Mouse (Mus musculus): ENCODE data around the gene Wdr27. TPM values are rescaled to one million over a fixed set of nuclear protein-coding genes. Genes with fewer than 3 reads are reported as not detected.

Wdr27 gene
- polyA plus RNA-seq, 1 experiment from 2014 or later: 0.95 TPM

DNA sequence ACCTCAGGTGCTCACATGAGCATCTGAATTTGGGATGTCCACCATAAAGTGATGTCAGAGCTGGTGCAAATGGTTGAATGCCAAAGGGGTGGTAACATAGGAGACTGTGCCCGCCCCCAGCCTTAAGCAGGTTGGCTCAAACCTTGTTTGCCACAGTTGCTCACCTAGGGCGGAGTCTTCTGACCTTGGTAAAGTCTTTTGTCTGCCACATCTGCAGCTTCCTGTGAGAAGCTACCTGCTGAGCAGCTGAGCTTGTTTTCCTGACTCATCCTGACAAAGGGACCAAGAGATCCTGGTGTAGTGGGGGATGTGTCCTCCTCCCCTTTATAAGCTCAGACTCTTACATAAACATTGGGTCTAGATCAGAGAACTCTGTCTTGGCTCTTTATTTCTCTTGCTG lies 125.0 kb downstream of the Wdr27 start:
- no peak overlapping the region for H3K27ac ChIP-seq
- no peaks in the 10 kb centered on the region for H3K36me3 ChIP-seq (ENCODE audit: inconsistent target)
- no peaks in the 10 kb centered on the region for H3K79me2 ChIP-seq (ENCODE audit: inconsistent target)
- WGBS (ENCODE audit: missing documents): 88% methylated on average over 2 of the region's 2 CpGs
- no peak overlapping the region for H3K4me3 ChIP-seq (ENCODE audit: inconsistent target)

DNA sequence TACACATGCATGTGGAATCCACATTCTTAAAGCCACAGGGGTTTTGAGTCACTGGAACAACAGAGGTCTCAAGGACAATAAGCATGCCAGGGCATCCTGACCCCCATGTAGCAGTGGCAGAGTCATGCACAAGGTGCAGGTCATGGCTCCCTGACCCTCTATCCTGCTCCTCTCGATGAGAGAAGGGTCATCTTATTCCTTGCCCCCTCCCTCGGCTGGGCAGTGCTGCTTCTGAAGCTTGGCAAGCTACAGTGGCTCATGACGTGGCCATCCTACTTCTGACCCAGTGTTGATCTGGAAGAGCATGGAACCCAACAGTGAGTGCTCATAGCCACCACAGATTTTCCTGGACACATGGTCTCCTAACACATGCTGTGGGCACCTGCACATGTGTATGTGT lies 126.9 kb downstream of the Wdr27 start:
- H3K79me2 ChIP-seq (ENCODE audit: inconsistent target): no peaks in the 10 kb centered on the region
- H3K27ac ChIP-seq: no peak overlapping the region
- WGBS (ENCODE audit: missing documents): 96% methylated on average over 3 of the region's 3 CpGs
- no peaks in the 10 kb centered on the region for H3K36me3 ChIP-seq (ENCODE audit: inconsistent target)
- H3K4me3 ChIP-seq (ENCODE audit: inconsistent target): no peak overlapping the region

DNA sequence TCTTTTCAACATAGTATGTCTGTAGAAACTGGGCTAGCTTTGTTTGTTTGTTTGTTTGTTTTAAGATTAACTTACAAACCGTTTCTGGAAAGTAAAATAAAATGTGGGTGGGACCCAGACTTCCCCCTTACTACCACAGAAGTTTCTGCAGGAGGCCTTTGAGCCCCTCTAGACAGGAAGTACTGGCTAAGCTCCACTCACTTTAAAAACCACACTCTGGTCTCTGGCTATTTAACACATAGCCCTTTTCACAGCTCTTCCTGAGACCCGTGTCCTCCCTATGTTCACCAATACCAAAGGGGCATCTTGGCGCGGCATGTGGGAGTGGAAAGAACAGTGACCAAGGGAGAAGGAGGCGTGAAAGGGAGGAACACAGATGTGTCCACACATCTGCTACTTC lies 127.7 kb downstream of the Wdr27 start:
- 13% methylated on average over 5 of the region's 5 CpGs for WGBS (ENCODE audit: missing documents)
- no peak overlapping the region for H3K27ac ChIP-seq
- no peaks in the 10 kb centered on the region for H3K79me2 ChIP-seq (ENCODE audit: inconsistent target)
- H3K4me3 ChIP-seq (ENCODE audit: inconsistent target): no peak overlapping the region
- H3K36me3 ChIP-seq (ENCODE audit: inconsistent target): no peaks in the 10 kb centered on the region

DNA sequence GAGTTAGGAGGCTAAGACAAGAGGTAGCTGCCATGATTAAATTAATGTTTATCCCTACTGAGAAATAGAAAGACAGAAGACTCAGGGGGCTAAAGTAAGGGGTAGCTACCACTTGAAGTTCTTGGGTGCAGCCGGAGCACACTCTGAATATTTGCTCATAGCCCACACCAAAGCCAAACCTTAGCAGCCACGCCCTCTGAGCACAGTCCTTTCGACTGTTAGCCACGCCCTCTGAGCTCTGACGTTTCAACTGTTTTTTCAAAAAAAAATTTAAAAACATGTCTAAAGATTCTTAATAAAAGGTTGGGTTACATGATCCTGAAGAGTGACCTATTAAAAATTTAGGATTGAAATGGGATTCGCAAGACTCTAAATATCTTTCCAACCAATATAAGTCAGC lies 130.3 kb downstream of the Wdr27 start:
- Histone ChIP-seq H3K27ac (no peak overlapping the region), H3K79me2 (ENCODE audit: inconsistent target) (no peaks in the 10 kb centered on the region), H3K4me3 (ENCODE audit: inconsistent target) (no peak overlapping the region), H3K36me3 (ENCODE audit: inconsistent target) (no peaks in the 10 kb centered on the region)
- 90% methylated on average over 6 of the region's 6 CpGs for WGBS (ENCODE audit: missing documents)

DNA sequence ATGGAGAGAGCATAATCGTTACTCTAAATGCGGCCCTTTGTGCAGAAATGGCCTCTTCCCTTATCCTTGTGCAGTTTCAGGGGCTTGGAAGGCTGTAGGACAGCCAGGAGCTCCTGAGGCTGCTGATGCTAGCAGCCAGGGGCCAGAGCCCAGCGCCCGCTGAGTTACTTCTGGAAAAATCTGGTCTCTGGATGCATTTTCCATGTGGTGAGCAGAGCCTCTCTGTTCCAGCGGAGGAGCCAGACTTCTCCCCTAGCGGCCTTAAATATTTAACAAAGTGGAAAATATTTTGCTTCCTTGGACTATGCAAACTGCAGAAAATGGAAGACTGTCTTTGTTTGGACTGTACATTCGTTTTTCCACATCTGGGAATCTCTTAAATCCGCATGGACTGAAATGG lies 130.9 kb downstream of the Wdr27 start:
- no peak overlapping the region for H3K4me3 ChIP-seq (ENCODE audit: inconsistent target)
- H3K27ac ChIP-seq: no peak overlapping the region
- 89% methylated on average over 8 of the region's 8 CpGs for WGBS (ENCODE audit: missing documents)
- H3K36me3 ChIP-seq (ENCODE audit: inconsistent target): no peaks in the 10 kb centered on the region
- no peaks in the 10 kb centered on the region for H3K79me2 ChIP-seq (ENCODE audit: inconsistent target)

DNA sequence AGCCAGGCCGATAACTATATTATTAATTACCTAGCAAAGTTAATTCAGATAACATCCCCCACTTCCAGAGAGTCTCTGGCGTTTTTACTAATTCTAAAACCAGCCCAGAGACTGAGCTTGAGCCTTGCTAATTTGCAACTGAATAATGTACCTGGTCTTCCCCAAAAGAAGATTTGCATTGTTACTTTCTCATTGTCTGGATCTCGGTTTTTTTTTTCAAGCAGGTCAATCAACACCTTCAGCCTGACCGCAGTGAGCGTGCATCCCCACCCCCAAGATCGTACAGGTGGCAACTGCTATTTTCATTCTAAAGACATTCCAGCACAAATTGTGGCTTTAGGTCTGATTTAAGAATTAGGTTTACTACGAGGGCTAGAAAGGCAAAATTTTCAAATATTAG lies 136.2 kb downstream of the Wdr27 start:
- WGBS (ENCODE audit: missing documents): 95% methylated on average over 7 of the region's 7 CpGs
- H3K79me2 ChIP-seq (ENCODE audit: inconsistent target): no peaks in the 10 kb centered on the region
- no peak overlapping the region for H3K4me3 ChIP-seq (ENCODE audit: inconsistent target)
- no peaks in the 10 kb centered on the region for H3K36me3 ChIP-seq (ENCODE audit: inconsistent target)
- H3K27ac ChIP-seq: no peak overlapping the region

DNA sequence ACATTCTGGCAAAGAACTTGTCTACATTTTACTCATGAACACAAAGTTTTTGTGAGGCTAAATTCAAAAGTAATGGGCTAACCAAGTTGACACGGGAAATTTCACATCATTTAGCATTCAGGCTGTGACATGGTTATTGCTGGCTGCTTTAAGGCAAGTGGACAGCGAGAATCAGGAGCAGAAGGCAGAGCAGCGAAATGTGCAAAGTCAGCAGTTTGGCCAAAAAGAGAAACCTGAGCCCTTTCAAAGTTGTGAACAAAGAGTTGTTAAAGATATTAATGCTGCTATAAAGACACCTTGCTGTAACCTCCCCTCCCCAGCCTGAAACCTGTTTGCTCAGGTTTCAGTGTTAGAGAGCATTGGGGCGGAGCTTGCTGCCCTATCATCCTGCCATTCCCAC lies 143.7 kb downstream of the Wdr27 start:
- Histone ChIP-seq H3K79me2 (ENCODE audit: inconsistent target) (no peaks in the 10 kb centered on the region), H3K4me3 (ENCODE audit: inconsistent target) (no peak overlapping the region), H3K27ac (no peak overlapping the region), H3K36me3 (ENCODE audit: inconsistent target) (no peaks in the 10 kb centered on the region)
- 72% methylated on average over 3 of the region's 4 CpGs for WGBS (ENCODE audit: missing documents)

DNA sequence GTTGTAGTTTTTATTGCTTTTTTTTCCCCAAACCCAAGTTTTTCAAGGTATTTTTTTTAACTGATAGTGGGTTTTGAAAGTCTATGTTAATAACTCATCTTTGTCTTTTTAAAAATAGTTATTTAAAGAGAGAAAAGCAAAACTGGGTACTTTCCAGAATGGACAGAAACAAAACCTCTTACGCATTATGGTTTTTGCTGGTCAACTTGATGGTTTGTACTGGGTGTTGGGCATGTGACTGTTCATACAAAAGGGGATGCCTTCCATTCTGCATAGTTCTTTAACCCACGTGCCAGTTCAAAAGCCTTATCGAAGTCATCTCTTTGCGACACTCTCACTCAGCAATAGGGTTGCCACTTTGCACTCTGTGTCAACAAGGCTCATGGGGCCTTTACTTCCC lies 147.9 kb downstream of the Wdr27 start:
- Histone ChIP-seq H3K79me2 (ENCODE audit: inconsistent target) (no peaks in the 10 kb centered on the region), H3K4me3 (ENCODE audit: inconsistent target) (no peak overlapping the region), H3K27ac (no peak overlapping the region), H3K36me3 (ENCODE audit: inconsistent target) (no peaks in the 10 kb centered on the region)
- 95% methylated on average over 4 of the region's 4 CpGs for WGBS (ENCODE audit: missing documents)

DNA sequence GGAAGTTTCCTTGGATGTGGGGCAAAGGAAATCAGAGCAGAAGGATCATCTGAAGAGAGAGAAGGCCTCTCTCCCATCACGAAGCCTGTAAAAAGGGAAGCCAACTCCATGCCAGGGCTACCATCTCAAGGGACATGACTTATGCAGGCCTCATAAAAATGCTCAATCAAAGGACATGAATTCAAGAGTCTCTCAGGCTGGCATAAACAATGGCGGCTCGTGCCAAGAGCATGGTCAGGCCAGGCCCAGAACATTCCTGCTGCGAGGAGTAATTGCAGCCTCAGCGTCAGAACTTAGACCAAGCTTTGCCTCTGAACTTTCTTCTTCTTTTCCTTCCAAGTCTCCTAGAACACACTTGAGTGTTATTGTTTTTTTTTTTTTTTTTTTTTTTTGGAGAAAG lies 163.6 kb downstream of the Wdr27 start:
- WGBS (ENCODE audit: missing documents): 98% methylated on average over 5 of the region's 5 CpGs
- no peak overlapping the region for H3K4me3 ChIP-seq (ENCODE audit: inconsistent target)
- no peaks in the 10 kb centered on the region for H3K79me2 ChIP-seq (ENCODE audit: inconsistent target)
- H3K27ac ChIP-seq: no peak overlapping the region
- H3K36me3 ChIP-seq (ENCODE audit: inconsistent target): no peaks in the 10 kb centered on the region

DNA sequence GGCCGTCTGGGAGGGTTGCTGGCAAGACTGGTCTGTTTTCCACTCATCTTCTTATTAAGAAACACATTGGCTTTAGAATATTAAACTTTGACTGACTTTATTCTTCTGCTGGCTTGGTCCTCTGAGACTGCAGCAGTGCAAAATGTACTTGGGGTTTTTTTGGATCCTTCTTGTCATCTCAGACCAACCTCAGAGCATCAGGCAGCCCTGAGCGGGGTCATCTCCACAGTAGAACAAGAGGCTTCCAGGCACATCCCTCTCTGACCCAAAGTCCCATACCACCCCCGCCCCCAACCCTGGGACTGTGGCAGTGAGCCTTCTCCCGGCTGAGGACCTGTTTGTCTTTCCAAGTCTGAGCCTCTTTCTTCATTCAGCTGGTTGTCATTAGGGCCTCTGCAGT lies 171.6 kb downstream of the Wdr27 start:
- H3K79me2 ChIP-seq (ENCODE audit: inconsistent target): no peaks in the 10 kb centered on the region
- WGBS (ENCODE audit: missing documents): 83% methylated on average over 4 of the region's 4 CpGs
- no peak overlapping the region for H3K27ac ChIP-seq
- H3K36me3 ChIP-seq (ENCODE audit: inconsistent target): no peaks in the 10 kb centered on the region
- no peak overlapping the region for H3K4me3 ChIP-seq (ENCODE audit: inconsistent target)

DNA sequence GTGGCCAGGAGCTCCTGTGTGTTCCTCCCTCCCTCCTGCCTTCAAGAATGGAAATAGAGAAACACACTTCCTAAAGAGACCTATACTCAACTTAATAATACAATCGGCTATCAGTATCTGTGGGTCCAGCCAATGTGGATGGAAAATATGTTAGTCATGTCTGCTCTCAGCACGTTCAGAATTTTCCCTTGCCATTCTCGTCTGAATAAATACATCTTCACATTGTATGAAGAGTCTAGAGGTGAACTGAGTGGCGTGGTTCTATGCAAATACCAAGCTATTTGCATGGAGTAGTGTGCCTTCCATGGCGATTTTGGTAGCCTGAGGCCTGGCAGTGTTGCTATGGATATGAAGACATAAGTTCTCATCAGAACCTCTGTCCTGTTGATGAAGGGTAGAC lies 172.6 kb downstream of the Wdr27 start:
- H3K27ac ChIP-seq: no peak overlapping the region
- H3K36me3 ChIP-seq (ENCODE audit: inconsistent target): no peaks in the 10 kb centered on the region
- 85% methylated on average over 5 of the region's 5 CpGs for whole genome bisulfite sequencing (ENCODE audit: missing documents)
- no peak overlapping the region for H3K4me3 ChIP-seq (ENCODE audit: inconsistent target)
- no peaks in the 10 kb centered on the region for H3K79me2 ChIP-seq (ENCODE audit: inconsistent target)

Other genes with a start within 250 kb of the Wdr27 start
- not detected in 3 replicates for gene Thbs2, start 248.9 kb downstream of the Wdr27 start, polyA plus RNA-seq (2018)
- 27.4 to 35.6 TPM (median 32.7 TPM) in 3 replicates for gene 1600012H06Rik, start within 50 bp of the Wdr27 start, polyA plus RNA-seq (2018)
- gene Phf10, start 18.1 kb upstream of the Wdr27 start, polyA plus RNA-seq (2018): 35.9 to 63.0 TPM (median 39.2 TPM) in 3 replicates
- gene 9030025P20Rik, start 35.3 kb upstream of the Wdr27 start, polyA plus RNA-seq (2018): 4.2 to 10.6 TPM (median 4.7 TPM) in 3 replicates
- not detected in 3 replicates for gene Gm3417, start 35.6 kb upstream of the Wdr27 start, polyA plus RNA-seq (2018)
- 2.4 to 5.5 TPM (median 2.7 TPM) in 3 replicates for gene Gm3435, start 67.0 kb upstream of the Wdr27 start, polyA plus RNA-seq (2018)
- 29.8 to 80.0 TPM (median 31.1 TPM) in 3 replicates for gene Ermard, start 98.0 kb upstream of the Wdr27 start, polyA plus RNA-seq (2018)
- gene Tcte3, start 98.3 kb upstream of the Wdr27 start, polyA plus RNA-seq (2018): not detected in 3 replicates
- 0.29 to 0.63 TPM (median 0.51 TPM) in 3 replicates for gene Gm3448, start 98.4 kb upstream of the Wdr27 start, polyA plus RNA-seq (2018)